Mouse (Mus musculus): Measurements from ENCODE around the gene Arl6ip1. TPM values are rescaled to one million over a fixed set of nuclear protein-coding genes. Genes with fewer than 3 reads are reported as not detected.

Gene Arl6ip1
- polyA plus RNA-seq, 1 experiment, result 346 TPM

- Histone ChIP-seq H3K36me3 (ENCODE audit: control insufficient read depth, insufficient read depth, low read length, poor library complexity, severe bottlenecking) (peaks cover 66% of the 10 kb centered on the region), H3K9me3 (replicated peaks; ENCODE audit: control insufficient read depth, insufficient read depth, low read length, poor library complexity, severe bottlenecking) (no peaks in the 10 kb centered on the region), H3K27ac (ENCODE audit: insufficient read depth, low read length) (peak overlapping the region; percentile 16; the same call in 1 of the 2 replicates), H3K9ac (ENCODE audit: low read depth, poor library complexity, severe bottlenecking) (peak overlapping the region; percentile 84), H3K4me1 (ENCODE audit: control insufficient read depth, insufficient read depth, low read length) (no peaks in the 10 kb centered on the region), H3K4me3 (ENCODE audit: low read depth, low read length) (peak overlapping the region; percentile 99), H3K27me3 (ENCODE audit: control insufficient read depth, insufficient read depth, low read length, poor library complexity, severe bottlenecking) (no peaks in the 10 kb centered on the region)
- TF ChIP-seq EP300 (IDR thresholded peaks at IDR 0.05; ENCODE audit: insufficient read depth, low read depth, low read length), result no peak
- no peak for TF ChIP-seq POLR2A (IDR thresholded peaks at IDR 0.05; ENCODE audit: insufficient read depth, low read length)
- no peak for TF ChIP-seq CTCF (IDR thresholded peaks at IDR 0.05; ENCODE audit: low read depth, low read length)
These were observed 14.0 kb downstream of the Arl6ip1 start for GRCm38 (mm10) chr7:118115533-118115876.

- peak overlapping the region; percentile 27; the same call in 1 of the 2 replicates for H3K27ac ChIP-seq (ENCODE audit: insufficient read depth, low read length)
- H3K9me3 ChIP-seq (replicated peaks; ENCODE audit: control insufficient read depth, insufficient read depth, low read length, poor library complexity, severe bottlenecking), result no peaks in the 10 kb centered on the region
- peak overlapping the region; percentile 63 for H3K4me3 ChIP-seq (ENCODE audit: low read depth, low read length)
- H3K36me3 ChIP-seq (ENCODE audit: control insufficient read depth, insufficient read depth, low read length, poor library complexity, severe bottlenecking), result peaks cover 72% of the 10 kb centered on the region
- TF ChIP-seq CTCF (IDR thresholded peaks at IDR 0.05; ENCODE audit: low read depth, low read length), result no peak
- no peak for TF ChIP-seq EP300 (IDR thresholded peaks at IDR 0.05; ENCODE audit: insufficient read depth, low read depth, low read length)
- TF ChIP-seq POLR2A (IDR thresholded peaks at IDR 0.05; ENCODE audit: insufficient read depth, low read length), result no peak
- H3K4me1 ChIP-seq (ENCODE audit: control insufficient read depth, insufficient read depth, low read length), result peaks cover 1% of the 10 kb centered on the region
- peak overlapping the region; percentile 84 for H3K9ac ChIP-seq (ENCODE audit: low read depth, poor library complexity, severe bottlenecking)
- no peaks in the 10 kb centered on the region for H3K27me3 ChIP-seq (ENCODE audit: control insufficient read depth, insufficient read depth, low read length, poor library complexity, severe bottlenecking)
These were observed 15.7 kb downstream of the Arl6ip1 start for GRCm38 (mm10) chr7:118113541-118114297.

GRCm38 (mm10) chr7:118111128-118111527 lies 18.3 kb downstream of the Arl6ip1 start:
- TF ChIP-seq CTCF (IDR thresholded peaks at IDR 0.05; ENCODE audit: low read depth, low read length) (no peak), POLR2A (IDR thresholded peaks at IDR 0.05; ENCODE audit: insufficient read depth, low read length) (no peak), EP300 (IDR thresholded peaks at IDR 0.05; ENCODE audit: insufficient read depth, low read depth, low read length) (no peak)
- H3K4me1 ChIP-seq (ENCODE audit: control insufficient read depth, insufficient read depth, low read length), result peaks cover 1% of the 10 kb centered on the region
- H3K4me3 ChIP-seq (ENCODE audit: low read depth, low read length), result peak overlapping the region; percentile 31; the same call in 1 of the 2 replicates
- H3K9me3 ChIP-seq (replicated peaks; ENCODE audit: control insufficient read depth, insufficient read depth, low read length, poor library complexity, severe bottlenecking), result no peaks in the 10 kb centered on the region
- H3K9ac ChIP-seq (ENCODE audit: low read depth, poor library complexity, severe bottlenecking), result peak overlapping the region; percentile 32
- H3K36me3 ChIP-seq (ENCODE audit: control insufficient read depth, insufficient read depth, low read length, poor library complexity, severe bottlenecking), result peaks cover 91% of the 10 kb centered on the region
- peak overlapping the region; percentile 4; the same call in 1 of the 2 replicates for H3K27ac ChIP-seq (ENCODE audit: insufficient read depth, low read length)
- H3K27me3 ChIP-seq (ENCODE audit: control insufficient read depth, insufficient read depth, low read length, poor library complexity, severe bottlenecking), result no peaks in the 10 kb centered on the region

- Histone ChIP-seq H3K4me1 (ENCODE audit: control insufficient read depth, insufficient read depth, low read length) (peaks cover 7% of the 10 kb centered on the region), H3K4me3 (ENCODE audit: low read depth, low read length) (no peak overlapping the region), H3K9ac (ENCODE audit: low read depth, poor library complexity, severe bottlenecking) (no peak overlapping the region), H3K36me3 (ENCODE audit: control insufficient read depth, insufficient read depth, low read length, poor library complexity, severe bottlenecking) (peaks cover 79% of the 10 kb centered on the region), H3K27me3 (ENCODE audit: control insufficient read depth, insufficient read depth, low read length, poor library complexity, severe bottlenecking) (no peaks in the 10 kb centered on the region), H3K27ac (ENCODE audit: insufficient read depth, low read length) (no peak overlapping the region), H3K9me3 (replicated peaks; ENCODE audit: control insufficient read depth, insufficient read depth, low read length, poor library complexity, severe bottlenecking) (no peaks in the 10 kb centered on the region)
- no peak for TF ChIP-seq POLR2A (IDR thresholded peaks at IDR 0.05; ENCODE audit: insufficient read depth, low read length)
- no peak for TF ChIP-seq EP300 (IDR thresholded peaks at IDR 0.05; ENCODE audit: insufficient read depth, low read depth, low read length)
- TF ChIP-seq CTCF (IDR thresholded peaks at IDR 0.05; ENCODE audit: low read depth, low read length), result no peak
These were observed 21.8 kb downstream of the Arl6ip1 start for GRCm38 (mm10) chr7:118107671-118108070.

GRCm38 (mm10) chr7:118104458-118105052 lies 24.9 kb downstream of the Arl6ip1 start:
- Histone ChIP-seq H3K9ac (ENCODE audit: low read depth, poor library complexity, severe bottlenecking) (no peak overlapping the region), H3K9me3 (replicated peaks; ENCODE audit: control insufficient read depth, insufficient read depth, low read length, poor library complexity, severe bottlenecking) (no peaks in the 10 kb centered on the region), H3K27me3 (ENCODE audit: control insufficient read depth, insufficient read depth, low read length, poor library complexity, severe bottlenecking) (no peaks in the 10 kb centered on the region), H3K4me1 (ENCODE audit: control insufficient read depth, insufficient read depth, low read length) (peaks cover 7% of the 10 kb centered on the region), H3K4me3 (ENCODE audit: low read depth, low read length) (no peak overlapping the region), H3K36me3 (ENCODE audit: control insufficient read depth, insufficient read depth, low read length, poor library complexity, severe bottlenecking) (peaks cover 48% of the 10 kb centered on the region), H3K27ac (ENCODE audit: insufficient read depth, low read length) (peak overlapping the region; percentile 77)
- TF ChIP-seq EP300 (IDR thresholded peaks at IDR 0.05; ENCODE audit: insufficient read depth, low read depth, low read length) (no peak), POLR2A (IDR thresholded peaks at IDR 0.05; ENCODE audit: insufficient read depth, low read length) (no peak), CTCF (IDR thresholded peaks at IDR 0.05; ENCODE audit: low read depth, low read length) (no peak)

Data from ES-Bruce4 (cell line).